Mouse (Mus musculus): ENCODE measurements around the gene Gm21885.

- TF ChIP-seq POLR2A (IDR thresholded peaks at IDR 0.05; ENCODE audit: insufficient read depth, low read depth, low read length): no peak
- no peak for TF ChIP-seq CTCF (IDR thresholded peaks at IDR 0.05)
Observed at GRCm38 (mm10) chr11:94239706-94240105, 42.0 kb upstream of the Gm21885 start.
